Mouse (Mus musculus) ovary, postnatal 36 days (tissue): ENCODE data around the gene Fam114a1.

ENCODE experiments used
- DNase-seq: peaks from one replicate; pipeline ENCODE4 v3.0.0; 2022; ENCODE audit warnings: low spot score, mixed read lengths

Gene Fam114a1

DNA sequence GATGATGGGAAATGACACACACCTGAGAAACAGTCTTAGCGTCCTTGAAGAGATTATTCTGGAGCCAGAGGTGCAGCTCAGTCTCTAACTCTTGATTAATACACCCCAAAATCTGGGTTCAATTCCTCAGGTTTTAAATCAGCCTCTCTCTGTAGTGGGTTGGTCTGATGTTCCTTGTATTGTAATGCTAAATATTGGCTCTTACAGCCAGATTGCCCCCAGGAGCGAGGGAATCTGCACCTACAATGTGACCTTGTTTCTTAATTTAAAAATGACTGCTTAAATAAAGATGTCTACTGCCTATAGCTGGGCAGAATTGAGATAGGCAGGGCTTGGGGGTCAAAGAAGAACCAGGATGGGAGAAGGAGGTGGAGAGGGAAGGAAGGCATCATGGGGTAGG, 89.9 kb downstream of the Fam114a1 start:
- no peak for DNase-seq

DNA sequence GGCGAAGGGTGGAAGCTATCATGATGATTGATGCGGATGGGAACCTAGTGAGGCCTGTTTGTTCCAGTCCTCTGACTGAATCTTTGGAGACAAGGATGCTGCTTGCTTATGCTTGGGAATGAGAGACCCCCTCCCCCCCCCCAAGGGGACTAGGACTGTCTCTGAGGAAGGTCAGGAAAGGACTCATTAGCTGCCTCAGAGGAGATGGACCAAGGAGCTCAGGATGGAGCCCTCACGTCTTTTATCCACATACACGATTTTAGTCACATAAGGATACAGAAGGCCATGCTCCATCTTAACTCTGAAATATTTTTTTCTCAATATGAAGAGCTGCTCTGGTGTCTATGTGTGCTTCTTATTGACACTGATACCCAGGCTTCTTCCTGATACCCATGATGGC, 92.4 kb downstream of the Fam114a1 start:
- no peak for DNase-seq

DNA sequence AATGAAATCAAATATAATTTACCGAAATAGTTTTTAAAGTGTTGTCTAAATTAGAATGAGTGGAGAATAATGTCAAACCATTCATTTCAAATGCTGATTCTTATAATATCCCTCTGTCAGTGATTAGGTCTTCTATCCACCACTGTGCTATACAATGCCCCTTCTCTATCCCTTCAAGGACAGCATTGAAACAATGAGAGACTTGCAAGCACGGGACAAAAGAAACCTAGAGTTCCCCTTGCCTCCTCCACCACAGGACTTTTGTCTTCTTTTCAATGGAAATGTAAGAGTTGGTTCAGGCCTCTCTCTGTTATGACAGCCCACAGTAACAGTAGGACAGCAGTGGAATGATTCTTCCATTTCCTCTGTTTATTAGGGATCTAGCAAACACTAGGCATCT, 93.4 kb downstream of the Fam114a1 start:
- no peak for DNase-seq

DNA sequence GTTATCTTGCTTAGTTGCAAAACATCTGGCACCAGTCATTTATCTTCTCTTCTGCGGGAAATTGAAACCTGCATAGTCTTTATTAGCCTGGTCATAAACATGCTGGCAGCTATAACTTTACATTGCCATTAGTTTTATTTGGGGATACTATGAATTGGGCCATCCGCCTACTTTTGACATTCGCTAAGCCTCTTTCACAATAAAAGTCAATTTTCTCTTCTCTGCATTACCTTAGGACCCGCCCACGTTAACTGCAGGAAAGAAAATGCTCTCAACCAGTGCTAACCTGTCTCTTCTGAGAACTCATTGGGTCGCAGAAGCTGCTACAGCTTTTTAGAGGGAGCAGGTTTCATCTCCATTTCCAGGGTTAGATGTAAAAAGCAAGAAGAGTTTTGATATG, 98.3 kb downstream of the Fam114a1 start:
- DNase-seq: no peak

DNA sequence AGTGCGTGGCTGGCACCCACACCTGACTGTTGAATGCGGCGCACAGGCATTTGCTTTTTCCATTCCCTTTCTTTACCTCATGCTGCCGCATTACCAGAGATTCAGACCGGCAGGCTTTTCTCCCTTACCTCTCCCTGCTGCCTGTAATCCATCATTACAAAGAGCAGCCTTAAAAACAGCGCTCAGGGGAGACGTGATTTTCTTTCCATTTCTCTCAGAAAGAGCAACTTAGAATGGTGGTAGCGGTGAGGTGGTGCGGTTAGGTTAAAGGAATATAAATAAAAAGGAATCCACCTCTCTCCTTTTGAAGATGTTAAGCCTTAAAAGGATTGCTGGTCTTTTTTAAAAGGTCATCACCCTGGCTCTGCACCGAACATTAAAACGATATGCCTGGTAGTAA, 100.0 kb downstream of the Fam114a1 start:
- no peak for DNase-seq

DNA sequence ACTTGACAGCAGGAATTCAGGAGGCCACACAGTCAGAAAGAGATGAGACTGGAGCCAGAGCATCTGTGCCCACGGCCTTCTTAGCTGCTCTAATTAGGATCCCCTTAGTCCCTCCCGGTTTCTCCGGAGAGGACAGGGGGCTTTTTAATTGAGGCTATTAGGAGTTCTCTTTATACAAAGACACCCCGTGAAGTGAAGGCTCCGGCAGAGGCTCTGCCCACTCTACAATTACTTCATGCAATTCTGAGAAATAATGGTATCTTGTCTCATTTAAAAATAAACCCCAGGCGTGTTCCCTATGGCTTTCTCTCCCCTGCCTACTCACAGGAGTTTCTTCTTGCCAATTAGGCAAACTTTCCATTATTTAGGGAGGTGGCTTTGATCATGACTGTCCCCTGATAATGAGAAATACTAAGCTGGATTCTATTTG, 101.8 kb downstream of the Fam114a1 start:
- no peak for DNase-seq

DNA sequence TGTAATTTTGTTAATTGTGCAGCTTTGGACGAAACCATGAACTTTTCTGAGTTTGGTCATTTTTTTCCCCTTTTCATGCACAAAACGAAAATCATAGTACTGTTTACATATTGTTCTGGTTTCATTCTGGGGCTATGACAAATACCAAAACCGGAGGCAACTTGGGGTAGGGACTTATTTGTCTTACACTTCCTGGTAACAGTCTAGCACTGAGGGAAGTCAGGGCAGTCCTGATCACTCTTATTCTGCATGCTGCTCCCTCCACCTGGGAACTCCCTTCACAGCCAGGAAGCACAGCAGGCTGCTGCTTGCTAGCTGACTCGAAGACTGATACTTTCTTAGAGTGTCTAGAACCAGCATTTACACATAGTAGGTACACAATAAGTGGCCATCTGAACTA, 103.4 kb downstream of the Fam114a1 start:
- DNase-seq: no peak

DNA sequence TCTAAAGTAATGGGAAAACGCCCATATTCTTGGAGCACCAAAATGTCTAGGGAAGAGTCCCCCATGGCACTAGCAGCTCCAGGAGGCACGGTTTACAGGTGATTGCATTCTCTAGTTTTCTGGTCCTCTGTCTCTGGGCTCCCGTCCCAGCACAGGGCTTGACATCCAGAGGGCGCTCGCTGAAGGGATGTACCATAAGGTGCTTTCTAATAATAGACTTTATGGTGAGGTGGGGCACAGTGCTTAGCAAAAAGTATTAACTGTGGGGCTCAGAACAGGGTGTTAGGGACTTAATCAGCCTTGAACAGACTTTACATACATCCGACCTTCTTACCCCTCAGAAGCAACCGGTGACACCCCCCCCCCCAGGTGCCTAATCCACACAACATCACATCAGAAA, 104.8 kb downstream of the Fam114a1 start:
- DNase-seq: no peak

DNA sequence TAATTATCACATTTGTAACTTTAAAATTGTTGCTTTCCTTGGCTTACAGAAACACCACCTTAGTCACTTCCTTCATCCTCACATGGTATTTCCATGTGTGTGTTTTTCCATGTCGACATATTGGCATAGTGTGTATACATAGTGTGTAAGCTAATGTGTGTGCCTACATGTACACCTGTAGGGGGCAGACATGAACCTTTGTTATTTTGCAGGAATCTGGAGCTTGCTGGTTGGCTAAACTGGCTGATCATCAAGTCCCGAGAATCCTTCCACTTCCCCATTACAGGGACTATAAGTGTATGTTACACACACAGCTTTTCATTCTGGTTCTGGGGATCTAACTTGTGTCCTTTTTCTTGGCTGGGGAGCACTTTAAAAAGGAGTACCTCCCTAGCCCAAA, 106.2 kb downstream of the Fam114a1 start:
- no peak for DNase-seq

DNA sequence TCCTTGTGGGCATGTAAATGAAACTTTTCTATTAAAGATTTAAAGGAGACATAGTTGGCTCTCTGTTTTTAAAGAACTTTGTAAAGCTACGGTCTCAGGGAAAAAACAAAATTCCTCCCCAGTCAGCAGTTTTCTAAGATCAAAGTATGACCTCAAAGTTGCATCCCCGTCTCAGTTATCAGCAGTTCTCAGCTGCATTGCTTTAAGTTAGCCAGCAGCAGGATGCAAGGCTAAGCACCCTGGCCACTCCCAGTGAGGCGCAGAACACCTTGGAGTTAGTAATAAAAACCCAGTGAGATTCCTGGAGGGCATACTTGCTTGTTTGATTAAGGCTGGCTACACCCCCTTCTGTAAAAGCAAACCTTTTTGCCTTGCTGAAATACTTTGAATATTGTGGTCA, 106.9 kb downstream of the Fam114a1 start:
- no peak for DNase-seq

DNA sequence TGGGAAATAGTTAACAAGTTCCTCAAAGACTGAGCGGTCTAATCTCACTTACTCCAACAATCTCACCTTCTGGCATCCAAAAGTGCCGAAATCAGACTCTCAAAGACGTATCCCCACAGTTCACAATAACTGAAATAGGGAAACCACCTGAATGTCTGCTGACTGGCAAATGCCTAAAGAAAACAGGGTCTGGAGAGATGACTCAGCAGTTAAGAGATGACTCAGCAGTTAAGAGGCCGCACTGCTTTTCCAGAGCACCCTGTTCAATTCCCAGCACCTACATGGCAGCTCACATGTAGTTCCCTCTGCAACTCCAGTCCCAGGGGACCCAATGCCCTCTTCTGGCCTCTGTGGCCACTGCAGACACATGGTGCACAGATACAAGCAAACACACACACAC, 108.2 kb downstream of the Fam114a1 start:
- DNase-seq: no peak

DNA sequence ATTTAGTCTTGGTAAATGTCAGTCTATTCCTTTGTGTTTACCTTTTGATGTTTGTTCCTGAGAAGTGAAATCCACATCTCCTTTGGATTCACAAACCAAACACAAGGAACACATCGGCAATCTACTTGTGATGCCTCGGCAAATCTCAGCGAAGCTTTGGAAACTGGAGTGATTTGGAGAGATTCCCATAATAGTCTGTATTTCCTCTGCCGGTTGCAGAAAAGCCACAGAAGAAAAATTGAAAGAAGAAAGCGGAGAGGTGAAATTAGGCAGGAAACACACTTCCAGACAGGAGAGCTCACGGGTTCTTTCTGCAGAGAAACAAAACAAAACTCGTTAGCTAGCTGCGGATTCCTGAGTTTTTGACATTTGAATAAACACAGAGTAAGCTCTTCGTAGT, 110.0 kb downstream of the Fam114a1 start:
- DNase-seq: no peak

DNA sequence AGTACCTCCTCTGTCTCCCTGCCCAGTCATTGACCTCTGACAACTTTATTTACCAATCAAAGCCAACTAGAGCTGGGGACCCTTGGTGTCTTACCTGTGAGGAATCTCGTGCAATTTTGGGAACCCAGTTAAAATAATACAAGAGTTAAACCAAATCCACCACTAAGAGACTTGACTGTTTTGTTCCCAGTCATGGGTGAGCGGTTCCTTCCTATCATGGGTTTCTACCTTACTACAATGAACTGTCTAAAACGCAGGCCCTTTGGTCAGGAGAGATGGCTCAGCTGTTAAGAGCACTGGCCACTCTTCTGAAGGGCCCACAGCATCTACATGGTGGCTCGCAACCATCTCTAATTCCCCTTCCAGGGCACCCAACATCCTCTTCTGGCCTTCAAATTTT, 112.0 kb downstream of the Fam114a1 start:
- no peak for DNase-seq

DNA sequence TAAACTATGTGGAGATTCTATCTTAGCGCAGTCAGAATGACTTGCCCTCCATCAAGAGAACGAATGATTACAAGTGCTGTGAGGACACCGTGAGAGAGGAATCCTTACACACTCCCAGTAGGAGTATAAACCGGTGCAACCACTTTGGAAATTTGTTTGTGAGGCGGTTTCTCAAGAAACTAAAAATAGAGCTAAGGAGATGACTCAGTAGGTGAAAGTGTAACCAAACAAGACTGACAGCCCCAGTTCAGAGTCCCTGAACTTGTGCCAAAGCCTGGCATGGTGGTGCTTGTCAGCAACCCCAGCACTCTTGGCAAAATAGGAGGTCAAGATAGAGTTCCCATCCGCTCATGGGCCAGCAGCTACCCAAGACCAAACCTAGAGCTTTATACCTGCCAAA, 116.7 kb downstream of the Fam114a1 start:
- peak; percentile 29 for DNase-seq

DNA sequence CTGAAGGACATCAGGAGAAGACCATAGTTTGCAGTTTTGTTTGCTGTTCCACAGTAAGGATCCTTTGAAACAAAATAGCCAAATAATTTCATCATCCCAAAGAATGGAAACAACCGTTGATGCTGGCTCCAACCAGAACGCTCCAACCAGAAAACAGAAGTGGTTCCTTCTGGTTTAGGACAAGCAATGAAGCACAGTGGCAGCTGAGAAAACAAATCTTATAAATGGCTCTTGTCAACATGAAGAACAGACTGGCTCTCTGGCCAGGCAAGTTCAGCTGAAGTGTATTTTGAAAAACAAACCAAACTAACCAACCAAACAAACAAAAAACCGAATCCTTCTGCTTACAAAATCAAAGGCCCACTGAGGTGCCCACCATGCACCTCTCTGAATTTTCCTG, 119.8 kb downstream of the Fam114a1 start:
- DNase-seq: no peak

DNA sequence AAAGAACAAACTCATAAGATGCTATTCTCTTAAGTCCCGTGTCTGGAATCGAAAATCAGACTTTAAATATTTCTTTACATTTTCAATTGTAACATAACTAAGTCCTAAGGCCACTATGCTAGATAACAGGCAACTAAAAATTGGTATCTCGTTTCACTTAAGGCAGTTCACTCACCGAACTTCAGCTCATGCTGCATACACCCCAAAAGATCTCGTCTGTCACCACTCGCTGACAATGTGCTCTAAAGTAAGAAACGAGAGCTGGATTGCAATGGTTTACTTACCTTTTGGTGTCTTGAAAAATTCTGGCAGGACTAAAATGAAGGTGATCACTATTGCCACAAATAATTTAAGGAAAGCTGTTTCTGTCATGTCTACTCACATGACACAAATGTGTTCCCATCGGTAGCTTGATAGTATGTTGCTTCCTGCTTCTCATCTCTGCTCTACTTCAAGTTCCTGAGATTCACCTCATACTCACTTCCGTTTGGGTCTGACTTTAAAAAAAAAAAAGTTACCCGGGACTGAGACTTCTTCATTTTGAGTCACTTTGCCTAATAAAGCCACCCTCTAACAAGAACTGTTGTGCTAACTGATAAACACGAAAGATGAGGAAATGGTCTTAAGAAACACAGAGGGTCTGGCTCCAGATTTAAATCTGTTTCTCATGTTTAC, 121.5 kb downstream of the Fam114a1 start:
- DNase-seq: no peak
